Mouse (Mus musculus) neural tube, embryonic 11.5 days (tissue): ENCODE data around the gene Sptlc3. TPM values are rescaled to one million over a fixed set of nuclear protein-coding genes. Genes with fewer than 3 reads are reported as not detected.

Experiments
- ATAC-seq: fragments of 200-750 bp; cut with Nextera tagmentation; 2 replicates; pipeline ENCODE4 v1.8.0; 2017; ENCODE audit warnings: moderate number of reproducible peaks, mild to moderate bottlenecking, moderate TSS enrichment, moderate library complexity; ENCODE audit not compliant: insufficient read depth, low FRiP score, low TSS enrichment
- DNase-seq: peaks from one replicate; pipeline ENCODE4 v3.0.0-alpha.2; 2015; ENCODE audit warnings: low spot score
- H3K27ac ChIP-seq: fragments of 300-500 bp; sonication (generic); 2 replicates; pipeline ENCODE4 v1.5.1; 2014; ENCODE audit warnings: low read depth, mild to moderate bottlenecking, low read length
- H3K27me3 ChIP-seq: fragments of 300-500 bp; sonication (generic); 2 replicates; pipeline ENCODE4 v1.6.1; 2014; ENCODE audit warnings: mild to moderate bottlenecking, low read length, mixed read lengths; ENCODE audit not compliant: control insufficient read depth, insufficient read depth
- H3K36me3 ChIP-seq: fragments of 300-500 bp; sonication (generic); 2 replicates; pipeline ENCODE4 v1.6.1; 2014; ENCODE audit warnings: mild to moderate bottlenecking, low read length, moderate library complexity, mixed read lengths; ENCODE audit not compliant: control insufficient read depth, insufficient read depth
- H3K4me1 ChIP-seq: fragments of 300-500 bp; sonication (generic); 2 replicates; pipeline ENCODE4 v1.6.1; 2014; ENCODE audit warnings: low read length, mixed read lengths; ENCODE audit not compliant: control insufficient read depth, insufficient read depth
- H3K4me2 ChIP-seq: fragments of 300-500 bp; sonication (generic); 2 replicates; pipeline ENCODE4 v1.6.1; 2014; ENCODE audit warnings: low read depth, mild to moderate bottlenecking, moderate library complexity
- H3K4me3 ChIP-seq: fragments of 300-500 bp; sonication (generic); 2 replicates; pipeline ENCODE4 v1.5.1; 2014; ENCODE audit warnings: low read depth, low read length
- H3K9ac ChIP-seq: fragments of 300-500 bp; sonication (generic); 2 replicates; pipeline ENCODE4 v1.6.1; 2014; ENCODE audit warnings: mild to moderate bottlenecking, low read length
- H3K9me3 ChIP-seq: fragments of 300-500 bp; sonication (generic); 2 replicates; pipeline ENCODE4 v1.6.1; 2016; ENCODE audit warnings: low read length; ENCODE audit not compliant: control insufficient read depth
- WGBS: fragments of 180-500 bp; shearing (Covaris S2); extraction: QIAGEN DNeasy Blood & Tissue Kit; methylation state at CpG from one replicate; pipeline ENCODE4 v1.1.7; 2014; 5-methylcytosine and 5-hydroxymethylcytosine counted together
- polyA plus RNA-seq: library from polyadenylated mRNA; unstranded; fragments of >200 nt; fragmentation: Nextera tagmentation; extraction: Ambion mirVana; gene quantifications from 2 replicates; pipeline ENCODE4 v1.2.1, GENCODE M21; 2014

Sptlc3 gene
- polyA plus RNA-seq, 1 experiment from 2014 or later = 0.09 TPM

DNA sequence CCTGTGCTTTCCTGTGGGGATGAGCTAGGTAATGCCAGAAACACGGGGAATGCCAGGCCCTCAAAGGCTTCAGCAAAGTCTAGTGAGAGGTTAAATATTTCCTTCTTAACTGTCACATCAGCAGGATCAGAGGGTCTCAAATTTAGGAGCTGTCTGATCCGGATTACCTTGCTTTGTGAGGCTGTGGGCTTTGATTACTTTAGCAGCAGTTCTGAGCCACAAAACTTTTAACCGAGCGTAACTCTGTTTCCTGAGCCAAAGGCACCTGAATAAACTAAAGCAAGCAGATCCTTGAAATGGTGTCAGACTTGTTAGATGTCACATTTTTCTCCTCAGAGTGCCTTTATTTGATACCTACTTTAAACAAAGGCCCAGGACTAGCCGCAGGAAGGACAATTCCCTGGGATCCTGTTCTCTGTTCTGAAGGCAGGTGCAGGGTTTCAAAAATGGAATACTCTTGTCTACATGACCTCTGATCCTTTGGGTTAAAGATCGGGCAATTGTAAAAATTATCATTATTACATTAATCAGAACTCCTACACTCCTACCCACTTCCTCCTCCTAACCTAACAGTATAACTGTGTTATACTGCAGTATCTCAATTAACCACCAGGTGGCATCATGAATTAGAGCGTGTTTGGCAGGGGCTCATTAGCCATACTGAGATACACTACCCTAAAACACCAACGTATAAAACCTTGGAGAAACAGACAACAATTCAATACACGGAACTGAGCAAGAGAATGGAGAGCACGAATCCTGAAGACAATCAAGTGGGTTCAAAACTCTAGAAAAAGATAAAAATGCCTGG lies 97.4 kb downstream of the Sptlc3 start:
- Histone ChIP-seq H3K9ac (no peak overlapping the region), H3K27me3 (no peaks in the 10 kb centered on the region), H3K9me3 (no peaks in the 10 kb centered on the region), H3K27ac (no peak overlapping the region), H3K36me3 (no peaks in the 10 kb centered on the region), H3K4me2 (no peak overlapping the region), H3K4me1 (no peaks in the 10 kb centered on the region), H3K4me3 (no peak overlapping the region)
- ATAC-seq (peak; percentile 81), DNase-seq (no peak)
- WGBS = 36% methylated on average over 10 of the region's 10 CpGs

DNA sequence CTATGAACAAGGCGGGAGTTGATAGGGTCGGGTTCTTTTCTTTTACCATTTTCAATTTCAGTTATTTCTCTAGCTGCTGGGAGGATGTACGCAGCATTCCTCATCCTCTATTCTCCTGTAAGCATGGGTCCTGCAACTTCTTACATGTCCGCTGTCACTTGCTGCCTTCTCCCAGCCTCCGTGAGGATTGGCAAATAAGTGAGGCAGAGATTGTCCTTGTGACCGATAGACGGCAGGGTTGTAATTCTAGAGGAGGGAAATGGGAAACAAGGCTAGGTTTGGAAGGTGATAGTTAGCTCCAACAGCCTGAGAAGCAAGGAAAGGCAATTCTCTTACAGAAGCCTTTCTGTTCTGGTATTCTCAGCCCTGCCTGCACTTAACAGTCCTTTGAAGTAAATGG lies 98.4 kb downstream of the Sptlc3 start:
- Histone ChIP-seq H3K36me3 (no peaks in the 10 kb centered on the region), H3K9ac (no peak overlapping the region), H3K27ac (no peak overlapping the region), H3K4me3 (no peak overlapping the region), H3K27me3 (no peaks in the 10 kb centered on the region), H3K9me3 (no peaks in the 10 kb centered on the region), H3K4me2 (no peak overlapping the region), H3K4me1 (no peaks in the 10 kb centered on the region)
- ATAC-seq = no peak
- DNase-seq = no peak
- 73% methylated on average over 7 of the region's 7 CpGs for WGBS

DNA sequence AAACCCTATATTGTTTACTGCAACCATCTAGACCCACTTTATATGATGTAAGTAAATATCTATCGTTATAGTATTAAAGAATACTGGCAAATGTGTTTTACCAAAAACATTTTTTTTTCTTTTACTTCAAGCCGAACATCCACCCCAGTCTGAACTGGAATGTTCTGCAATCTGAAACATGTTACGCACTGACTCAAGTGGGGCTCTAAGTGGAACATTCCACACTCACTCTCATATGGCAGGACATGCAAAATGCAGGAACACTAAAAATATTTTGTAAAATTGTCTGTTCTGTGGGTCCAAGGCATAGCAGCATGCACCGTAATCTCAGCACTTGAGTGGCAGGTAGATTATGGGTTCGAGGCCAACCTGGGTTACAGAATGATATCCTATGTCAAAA lies 103.5 kb downstream of the Sptlc3 start:
- peaks cover 6% of the 10 kb centered on the region; the same call in 1 of the 2 replicates for H3K4me1 ChIP-seq
- H3K27ac ChIP-seq = no peak overlapping the region
- H3K9me3 ChIP-seq = no peaks in the 10 kb centered on the region
- H3K27me3 ChIP-seq = no peaks in the 10 kb centered on the region
- H3K4me2 ChIP-seq = no peak overlapping the region
- DNase-seq = no peak
- no peak for ATAC-seq
- H3K9ac ChIP-seq = no peak overlapping the region
- 97% methylated on average over 5 of the region's 5 CpGs for WGBS
- H3K4me3 ChIP-seq = no peak overlapping the region
- no peaks in the 10 kb centered on the region for H3K36me3 ChIP-seq

DNA sequence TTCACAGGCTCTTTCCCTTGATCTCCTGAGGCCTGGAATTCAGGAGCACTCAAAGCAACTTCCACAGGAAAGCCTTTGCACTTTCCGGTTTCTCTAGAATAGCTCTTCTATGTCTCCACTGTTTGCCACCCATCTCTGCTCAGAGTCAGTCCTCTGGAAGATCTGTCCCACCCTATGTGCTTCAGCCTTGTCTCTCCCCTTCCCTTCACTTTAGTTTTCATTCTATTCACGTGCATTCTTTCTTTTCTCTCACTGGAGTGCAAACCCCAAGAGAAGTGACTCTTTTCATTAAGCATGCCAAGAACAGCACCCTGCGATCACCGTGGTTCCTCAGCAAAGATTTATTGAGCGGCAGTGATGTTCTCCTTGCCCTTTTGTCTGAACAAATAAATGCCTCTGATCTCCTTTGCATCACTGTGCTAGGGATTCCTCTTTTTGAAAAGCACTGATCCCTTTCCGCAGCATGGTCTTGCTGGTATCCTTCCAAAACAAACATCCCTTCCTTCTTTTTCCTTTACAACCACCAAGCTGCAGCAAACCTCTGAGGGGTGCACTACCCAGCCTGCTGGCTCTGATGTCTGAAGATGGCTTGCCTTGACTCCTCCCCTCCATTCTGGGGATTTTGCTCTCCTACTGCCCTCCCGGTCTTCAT lies 108.0 kb downstream of the Sptlc3 start:
- H3K9ac ChIP-seq = no peak overlapping the region
- H3K27me3 ChIP-seq = no peaks in the 10 kb centered on the region
- WGBS = 11% methylated on average over 7 of the region's 7 CpGs
- peaks cover 6% of the 10 kb centered on the region; the same call in 1 of the 2 replicates for H3K4me1 ChIP-seq
- ATAC-seq (peak; percentile 73), DNase-seq (no peak)
- H3K9me3 ChIP-seq = no peaks in the 10 kb centered on the region
- no peak overlapping the region for H3K27ac ChIP-seq
- H3K4me3 ChIP-seq = no peak overlapping the region
- H3K36me3 ChIP-seq = no peaks in the 10 kb centered on the region
- no peak overlapping the region for H3K4me2 ChIP-seq

DNA sequence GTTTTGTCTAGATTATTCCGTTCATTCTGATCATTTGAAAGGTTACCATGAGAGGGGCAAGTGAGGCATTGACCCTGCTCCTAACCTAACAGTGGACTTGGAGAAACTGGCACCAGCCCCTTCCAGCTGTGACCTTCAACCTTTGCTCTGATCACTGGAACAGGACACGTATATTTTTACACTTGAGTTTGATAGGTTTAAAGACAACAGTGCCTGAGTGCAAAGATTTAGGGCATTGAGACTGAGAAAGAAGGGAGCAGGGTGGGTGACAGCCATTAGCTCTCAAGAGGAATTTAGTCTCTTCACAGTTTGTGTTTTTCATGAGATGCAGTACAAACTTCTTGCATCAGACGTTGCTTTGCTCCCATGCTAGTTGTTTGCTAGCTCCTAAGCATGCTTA lies 114.5 kb downstream of the Sptlc3 start:
- Histone ChIP-seq H3K4me1 (peaks cover 19% of the 10 kb centered on the region), H3K27me3 (no peaks in the 10 kb centered on the region), H3K27ac (no peak overlapping the region), H3K4me3 (no peak overlapping the region), H3K9ac (no peak overlapping the region), H3K36me3 (no peaks in the 10 kb centered on the region), H3K4me2 (no peak overlapping the region), H3K9me3 (no peaks in the 10 kb centered on the region)
- DNase-seq (no peak), ATAC-seq (no peak)
- 16% methylated on average over 3 of the region's 3 CpGs for WGBS

DNA sequence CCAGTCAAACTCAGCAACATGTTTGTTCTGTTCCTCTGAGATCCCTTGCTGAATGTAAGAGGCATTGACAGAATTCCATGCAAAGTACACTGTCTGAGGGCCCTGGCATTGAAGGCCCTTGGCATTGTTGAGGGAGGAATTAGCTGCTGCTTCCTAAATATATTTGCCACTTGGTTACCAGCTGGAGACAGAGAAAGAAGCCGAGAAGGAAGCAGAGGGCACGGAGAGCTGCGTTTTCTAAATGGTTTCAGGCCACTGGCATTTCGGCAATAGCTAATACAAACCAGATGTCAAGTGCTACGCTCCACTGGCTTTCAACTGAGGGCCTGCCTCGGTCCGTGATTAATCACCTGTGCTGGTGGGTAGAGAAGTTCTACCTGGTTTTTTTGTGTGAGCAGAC lies 115.1 kb downstream of the Sptlc3 start:
- no peaks in the 10 kb centered on the region for H3K27me3 ChIP-seq
- ATAC-seq (peak; percentile 62), DNase-seq (peak; percentile 65)
- no peak overlapping the region for H3K27ac ChIP-seq
- H3K4me1 ChIP-seq = peaks cover 23% of the 10 kb centered on the region
- H3K36me3 ChIP-seq = no peaks in the 10 kb centered on the region
- WGBS = 6% methylated on average over 7 of the region's 7 CpGs
- no peak overlapping the region for H3K9ac ChIP-seq
- H3K4me3 ChIP-seq = no peak overlapping the region
- no peaks in the 10 kb centered on the region for H3K9me3 ChIP-seq
- H3K4me2 ChIP-seq = peak overlapping the region; percentile 27

DNA sequence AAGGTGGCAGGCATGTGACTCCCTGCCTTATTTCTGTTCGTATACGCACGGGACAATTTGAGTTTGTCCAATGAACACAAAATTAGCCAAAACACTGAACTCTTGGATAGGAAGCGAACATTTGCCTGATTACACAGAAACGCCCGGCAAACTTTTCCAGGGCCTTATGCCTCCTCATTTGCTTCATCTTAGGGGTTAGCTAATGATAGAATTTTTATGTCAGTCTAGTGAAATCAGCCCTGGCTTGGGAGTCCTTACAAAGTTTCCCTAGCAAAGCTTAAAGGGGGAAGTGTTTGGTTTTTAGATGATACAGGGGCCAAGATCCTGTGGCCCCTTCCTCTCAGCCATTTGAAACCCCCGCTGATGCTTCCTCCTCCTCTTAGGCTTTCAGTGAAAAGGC lies 115.5 kb downstream of the Sptlc3 start:
- H3K4me2 ChIP-seq = peak overlapping the region; percentile 27; the same call in 1 of the 2 replicates
- WGBS = 22% methylated on average over 7 of the region's 7 CpGs
- ATAC-seq (0 out of 2 replicates have a peak, but pooled peaks have one; percentile 5), DNase-seq (no peak)
- no peak overlapping the region for H3K4me3 ChIP-seq
- no peaks in the 10 kb centered on the region for H3K9me3 ChIP-seq
- H3K36me3 ChIP-seq = no peaks in the 10 kb centered on the region
- no peaks in the 10 kb centered on the region for H3K27me3 ChIP-seq
- no peak overlapping the region for H3K27ac ChIP-seq
- H3K9ac ChIP-seq = no peak overlapping the region
- H3K4me1 ChIP-seq = peaks cover 23% of the 10 kb centered on the region

DNA sequence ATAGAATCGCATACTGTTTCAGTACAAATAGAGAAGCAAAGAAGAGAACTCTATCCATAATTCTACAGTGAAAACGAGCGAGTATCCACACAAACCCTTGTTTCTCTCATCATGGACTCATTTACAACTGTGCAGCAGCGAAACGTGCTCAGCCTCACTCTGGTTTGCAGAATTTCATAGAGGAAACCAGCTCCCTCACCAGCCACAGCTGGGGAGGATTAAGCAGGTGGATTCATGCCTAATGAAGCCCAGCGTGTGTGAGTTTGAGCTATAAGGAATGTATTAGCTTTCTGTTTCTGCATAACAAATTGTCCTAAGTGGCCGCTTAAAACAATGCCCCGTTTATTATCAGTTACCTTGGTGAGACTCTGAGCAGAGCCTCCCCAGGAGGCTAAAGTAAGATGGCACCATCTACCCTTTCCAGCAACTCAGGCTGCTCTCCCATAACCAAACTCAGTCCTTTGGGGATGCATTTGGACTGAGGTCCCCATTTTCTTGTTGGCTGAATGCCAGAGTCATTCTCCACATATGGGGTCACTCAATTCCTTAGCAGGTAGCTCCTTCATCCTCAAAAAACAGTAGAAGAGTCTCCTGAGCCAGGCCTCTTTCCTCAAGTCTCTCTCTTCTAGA lies 116.1 kb downstream of the Sptlc3 start:
- Histone ChIP-seq H3K27me3 (no peaks in the 10 kb centered on the region), H3K36me3 (no peaks in the 10 kb centered on the region), H3K27ac (no peak overlapping the region), H3K4me3 (no peak overlapping the region), H3K9me3 (no peaks in the 10 kb centered on the region), H3K4me1 (peaks cover 23% of the 10 kb centered on the region), H3K9ac (no peak overlapping the region), H3K4me2 (no peak overlapping the region)
- WGBS = 23% methylated on average over 8 of the region's 8 CpGs
- ATAC-seq = no peak
- DNase-seq = peak; percentile 14
